ENCODE assay signal across 24 mouse cellular contexts in the genomic region with DNA sequence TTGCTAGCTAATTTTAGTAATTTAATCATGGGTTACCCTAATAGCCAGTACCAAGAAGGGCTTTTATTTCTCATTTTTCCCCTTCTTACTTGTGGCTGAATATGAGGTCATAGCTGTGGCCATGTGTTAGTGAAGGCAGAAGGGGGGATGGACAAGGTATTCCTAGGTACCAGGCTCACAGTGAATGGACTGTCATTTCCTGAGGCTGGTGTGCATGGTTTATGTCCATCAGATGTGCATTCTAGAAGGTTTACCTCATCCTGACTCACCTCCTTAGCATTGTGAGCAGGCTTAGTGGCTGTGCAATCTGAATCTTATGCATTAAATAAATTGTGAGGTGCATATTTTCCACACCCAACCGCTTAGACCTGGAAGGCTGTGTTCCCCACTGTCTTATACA.
DNase-seq lines count a peak whose midpoint lies in the region; ATAC-seq and TF ChIP-seq lines count a peak whose summit lies in the region.
"Had no signal": no experiment of that assay in that cellular context is flagged by ENCODE, and none has a peak within 500 bp of the region (broad histone marks: within the 10 kb centered on the region; RNA-seq: fewer than 3 reads in every experiment).

No protein-coding gene starts in this region.

- H3K4me2 ChIP-seq in hindbrain, embryonic 12.5 days (replicated peaks) = no peak overlapping the region
- H3K4me2 ChIP-seq: embryonic facial prominence, embryonic 13.5 days; embryonic facial prominence, embryonic 15.5 days; forebrain, embryonic 13.5 days; forebrain, embryonic 15.5 days had no signal

- H3K9ac ChIP-seq in hindbrain, embryonic 12.5 days = no peak overlapping the region
- H3K9ac ChIP-seq: embryonic facial prominence, embryonic 13.5 days; embryonic facial prominence, embryonic 15.5 days; forebrain, embryonic 13.5 days; forebrain, embryonic 15.5 days had no signal

- no peak for ATAC-seq in hindbrain, embryonic 12.5 days (ENCODE audit: low FRiP score)
- ATAC-seq: activated CD4-positive, CD25-positive, alpha-beta regulatory T cell, adult 4 months; CD4-positive, CD25-positive, alpha-beta regulatory T cell, adult 4 months; forebrain, embryonic 13.5 days; forebrain, embryonic 15.5 days had no signal

- H3K9me3 ChIP-seq in hindbrain, embryonic 12.5 days (replicated peaks) = peaks cover 17% of the 10 kb centered on the region
- H3K9me3 ChIP-seq: embryonic facial prominence, embryonic 15.5 days; G1E had no signal

- peaks cover 26% of the 10 kb centered on the region for H3K36me3 ChIP-seq in hindbrain, embryonic 12.5 days
- H3K36me3 ChIP-seq: G1E had no signal

- no peak for TF ChIP-seq POLR2A in embryonic fibroblast, embryonic 13.5 days (IDR thresholded peaks at IDR 0.05; ENCODE audit: low read depth, low read length)

- peak overlapping the region; percentile 11; the same call in 1 of the 2 replicates for H3K27ac ChIP-seq in embryonic fibroblast, embryonic 13.5 days (ENCODE audit: insufficient read depth, low read length)
- H3K27ac ChIP-seq in hindbrain, embryonic 12.5 days = no peak overlapping the region
- H3K27ac ChIP-seq: embryonic facial prominence, embryonic 13.5 days; embryonic facial prominence, embryonic 15.5 days; forebrain, embryonic 13.5 days; forebrain, embryonic 15.5 days had no signal

- DNase-seq in heart, adult 11 months = peak; percentile 48
- DNase-seq in heart, postnatal 14 days = no peak
- DNase-seq in 3T3-L1 (ENCODE audit: low read depth, low spot score) (peak; percentile 71), MN1 (ENCODE audit: low spot score) (peak; percentile 32)
- DNase-seq in gastrocnemius, postnatal 4 days (ENCODE audit: low spot score in 2 of 2) = no peak
- DNase-seq: adrenal gland, adult 8-10 months; adrenal gland, postnatal 14 days; adrenal gland, postnatal 36 days; cerebellum, adult 11-12 months; cerebellum, adult 2 months; cerebellum, adult 9-11 months; cerebellum, postnatal 14 days; cerebellum, postnatal 36 days; embryo, embryonic 11 days had no signal

- intact Hi-C loops in heart, postnatal 14 days (cut with DNase I) = no loop called here

- H3K27me3 ChIP-seq in hindbrain, embryonic 12.5 days = no peaks in the 10 kb centered on the region
- H3K27me3 ChIP-seq: CH12.LX; embryonic facial prominence, embryonic 13.5 days; embryonic facial prominence, embryonic 15.5 days; forebrain, embryonic 13.5 days; forebrain, embryonic 15.5 days had no signal

- no peak overlapping the region for H3K4me3 ChIP-seq in embryonic fibroblast, embryonic 13.5 days (ENCODE audit: insufficient read depth, low read length)
- H3K4me3 ChIP-seq in hindbrain, embryonic 12.5 days = no peak overlapping the region
- H3K4me3 ChIP-seq: embryonic facial prominence, embryonic 13.5 days; embryonic facial prominence, embryonic 15.5 days; forebrain, embryonic 13.5 days; forebrain, embryonic 15.5 days had no signal

- TF ChIP-seq CTCF in embryonic fibroblast, embryonic 13.5 days (IDR thresholded peaks at IDR 0.05; ENCODE audit: borderline replicate concordance, insufficient read depth, low read length) = no peak

- 94% methylated on average over 1 of the region's 1 CpGs for WGBS in hindbrain, embryonic 12.5 days

- H3K4me1 ChIP-seq in embryonic fibroblast, embryonic 13.5 days (ENCODE audit: control insufficient read depth, insufficient read depth, low read length) = peaks cover 4% of the 10 kb centered on the region
- peaks cover 19% of the 10 kb centered on the region for H3K4me1 ChIP-seq in hindbrain, embryonic 12.5 days
- H3K4me1 ChIP-seq: embryonic facial prominence, embryonic 15.5 days had no signal

Comparison
In these comparisons a context has a peak if more than half of its experiments do, and no peak if none do; other contexts are left out.
1. DNase-seq: peak in heart, adult 11 months (single experiment), 3T3-L1 (single experiment) and MN1 (single experiment); none in heart, postnatal 14 days (0 of 2) and gastrocnemius, postnatal 4 days (0 of 2).